Mouse (Mus musculus) lung, embryonic 14.5 days (tissue): ENCODE measurements around the gene Mpst. TPM values are rescaled to one million over a fixed set of nuclear protein-coding genes. Genes with fewer than 3 reads are reported as not detected.

ENCODE experiments used
- ATAC-seq: fragments of 200-750 bp; cut with Nextera tagmentation; 2 replicates; pipeline ENCODE4 v1.8.0; 2017; ENCODE audit warnings: mild to moderate bottlenecking, moderate TSS enrichment, moderate library complexity; ENCODE audit not compliant: insufficient read depth
- DNase-seq: peaks from one replicate; pipeline ENCODE4 v3.0.0-alpha.2; 2015
- H3K27ac ChIP-seq: fragments of 300-500 bp; sonication (generic); 2 replicates; pipeline ENCODE4 v1.5.1; 2014; ENCODE audit warnings: low read depth, mild to moderate bottlenecking, moderate library complexity
- H3K27me3 ChIP-seq: fragments of 300-500 bp; sonication (generic); 2 replicates; pipeline ENCODE4 v1.6.1; 2014; ENCODE audit warnings: low read length, control low read depth; ENCODE audit not compliant: insufficient read depth
- H3K36me3 ChIP-seq: fragments of 300-500 bp; sonication (generic); 2 replicates; pipeline ENCODE4 v1.6.1; 2014; ENCODE audit warnings: control low read depth; ENCODE audit not compliant: insufficient read depth
- H3K4me1 ChIP-seq: fragments of 300-500 bp; sonication (generic); 2 replicates; pipeline ENCODE4 v1.6.1; 2014; ENCODE audit warnings: antibody characterized with exemption, control low read depth; ENCODE audit not compliant: insufficient read depth
- H3K4me2 ChIP-seq: fragments of 300-500 bp; sonication (generic); 2 replicates; pipeline ENCODE4 v1.6.1; 2014; ENCODE audit warnings: mild to moderate bottlenecking
- H3K4me3 ChIP-seq: fragments of 300-500 bp; sonication (generic); 2 replicates; pipeline ENCODE4 v1.5.1; 2014; ENCODE audit warnings: low read depth, low read length
- H3K9ac ChIP-seq: fragments of 300-500 bp; sonication (generic); 2 replicates; pipeline ENCODE4 v1.6.1; 2014
- H3K9me3 ChIP-seq: fragments of 300-500 bp; sonication (generic); 2 replicates; pipeline ENCODE4 v1.6.1; 2016; ENCODE audit warnings: low read depth, low read length, control low read depth
- CTCF ChIP-seq: IDR thresholded peaks from 2 replicates; pipeline ENCODE4 v1.5.1; 2016; ENCODE audit warnings: antibody characterized with exemption, low read depth
- WGBS: fragments of 180-500 bp; shearing (Covaris S2); extraction: QIAGEN DNeasy Blood & Tissue Kit; methylation state at CpG from one replicate; pipeline ENCODE4 v1.1.7; 2014; 5-methylcytosine and 5-hydroxymethylcytosine counted together
- polyA plus RNA-seq: library from polyadenylated mRNA; unstranded; fragments of >200 nt; fragmentation: Nextera tagmentation; extraction: Ambion mirVana; gene quantifications from 2 replicates; pipeline ENCODE4 v1.2.1, GENCODE M21; 2014

Mpst gene
- polyA plus RNA-seq, 1 experiment from 2014 or later, result 3.3 TPM

DNA sequence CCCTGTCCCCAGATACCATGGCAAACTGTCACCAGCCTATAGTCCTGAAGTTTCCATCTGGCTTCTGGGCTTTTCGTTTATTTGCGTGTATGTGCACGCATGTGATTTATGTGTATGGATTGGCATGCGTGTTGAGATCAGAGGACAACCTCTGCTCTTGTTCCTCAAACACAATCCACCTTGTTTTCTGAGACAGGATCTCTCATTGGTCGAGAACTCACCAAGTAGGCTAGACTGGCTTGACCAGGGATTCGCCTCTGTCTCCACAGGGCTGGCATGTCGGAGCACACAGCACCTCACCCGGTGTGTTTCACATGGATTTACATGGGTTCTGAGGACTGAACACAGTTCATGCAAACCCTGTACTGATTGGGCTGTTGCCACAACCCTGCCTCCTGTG lies 7.9 kb downstream of the Mpst start:
- WGBS, result 85% methylated on average over 8 of the region's 8 CpGs
- no peak for TF ChIP-seq CTCF
- ATAC-seq, result no peak

GRCm38 (mm10) chr15:78416937-78417336 lies 10.7 kb downstream of the Mpst start:
- H3K4me3 ChIP-seq, result no peak overlapping the region
- H3K4me1 ChIP-seq, result peaks cover 4% of the 10 kb centered on the region; the same call in 1 of the 2 replicates
- WGBS, result 18% methylated on average over 4 of the region's 4 CpGs
- TF ChIP-seq CTCF, result no peak
- H3K4me2 ChIP-seq, result peak overlapping the region; percentile 28; the same call in 1 of the 2 replicates
- no peaks in the 10 kb centered on the region for H3K27me3 ChIP-seq
- DNase-seq (peak; percentile 67), ATAC-seq (peak; percentile 33; the same call in 1 of the 2 replicates)
- H3K9ac ChIP-seq, result peak overlapping the region; percentile 25; the same call in 1 of the 2 replicates
- H3K36me3 ChIP-seq, result 0 out of 2 replicates have a peak, but pooled peaks cover 8% of the 10 kb centered on the region
- H3K9me3 ChIP-seq, result no peaks in the 10 kb centered on the region
- H3K27ac ChIP-seq, result peak overlapping the region; percentile 85

More for the DNA sequence above, 7.9 kb downstream of the Mpst start:
- H3K4me2 ChIP-seq, result no peak overlapping the region
- H3K4me1 ChIP-seq, result peaks cover 13% of the 10 kb centered on the region
- no peak overlapping the region for H3K27ac ChIP-seq
- H3K4me3 ChIP-seq, result no peak overlapping the region
- peaks cover 18% of the 10 kb centered on the region for H3K27me3 ChIP-seq
- peaks cover 13% of the 10 kb centered on the region; the same call in 1 of the 2 replicates for H3K36me3 ChIP-seq
- H3K9me3 ChIP-seq, result no peaks in the 10 kb centered on the region
- H3K9ac ChIP-seq, result no peak overlapping the region
- no peak for DNase-seq

DNA sequence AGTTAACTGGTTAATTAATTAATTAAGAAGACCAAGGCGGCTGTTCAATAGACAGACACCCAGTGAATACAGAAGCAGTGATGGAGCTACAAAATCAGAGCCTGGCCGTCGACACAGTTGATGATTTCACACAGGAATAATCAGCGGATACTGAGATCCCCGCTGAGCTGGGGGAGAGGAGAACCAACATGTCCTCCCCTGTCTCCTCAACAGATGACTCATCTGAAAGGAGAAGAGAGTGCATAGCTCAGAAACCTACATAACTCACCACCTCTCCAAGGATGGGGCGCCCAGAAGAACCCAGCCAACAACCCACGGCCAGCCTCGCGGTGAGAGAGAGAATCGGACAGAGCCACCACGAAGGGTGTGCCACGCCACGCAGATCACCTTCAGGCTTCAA lies 14.2 kb downstream of the Mpst start:
- no peak for TF ChIP-seq CTCF
- H3K4me2 ChIP-seq, result no peak overlapping the region
- no peaks in the 10 kb centered on the region for H3K36me3 ChIP-seq
- no peaks in the 10 kb centered on the region for H3K9me3 ChIP-seq
- no peak overlapping the region for H3K9ac ChIP-seq
- no peaks in the 10 kb centered on the region for H3K27me3 ChIP-seq
- no peak overlapping the region for H3K27ac ChIP-seq
- WGBS, result 81% methylated on average over 13 of the region's 13 CpGs
- H3K4me1 ChIP-seq, result peaks cover 4% of the 10 kb centered on the region; the same call in 1 of the 2 replicates
- no peak overlapping the region for H3K4me3 ChIP-seq
- no peak for DNase-seq
- no peak for ATAC-seq

DNA sequence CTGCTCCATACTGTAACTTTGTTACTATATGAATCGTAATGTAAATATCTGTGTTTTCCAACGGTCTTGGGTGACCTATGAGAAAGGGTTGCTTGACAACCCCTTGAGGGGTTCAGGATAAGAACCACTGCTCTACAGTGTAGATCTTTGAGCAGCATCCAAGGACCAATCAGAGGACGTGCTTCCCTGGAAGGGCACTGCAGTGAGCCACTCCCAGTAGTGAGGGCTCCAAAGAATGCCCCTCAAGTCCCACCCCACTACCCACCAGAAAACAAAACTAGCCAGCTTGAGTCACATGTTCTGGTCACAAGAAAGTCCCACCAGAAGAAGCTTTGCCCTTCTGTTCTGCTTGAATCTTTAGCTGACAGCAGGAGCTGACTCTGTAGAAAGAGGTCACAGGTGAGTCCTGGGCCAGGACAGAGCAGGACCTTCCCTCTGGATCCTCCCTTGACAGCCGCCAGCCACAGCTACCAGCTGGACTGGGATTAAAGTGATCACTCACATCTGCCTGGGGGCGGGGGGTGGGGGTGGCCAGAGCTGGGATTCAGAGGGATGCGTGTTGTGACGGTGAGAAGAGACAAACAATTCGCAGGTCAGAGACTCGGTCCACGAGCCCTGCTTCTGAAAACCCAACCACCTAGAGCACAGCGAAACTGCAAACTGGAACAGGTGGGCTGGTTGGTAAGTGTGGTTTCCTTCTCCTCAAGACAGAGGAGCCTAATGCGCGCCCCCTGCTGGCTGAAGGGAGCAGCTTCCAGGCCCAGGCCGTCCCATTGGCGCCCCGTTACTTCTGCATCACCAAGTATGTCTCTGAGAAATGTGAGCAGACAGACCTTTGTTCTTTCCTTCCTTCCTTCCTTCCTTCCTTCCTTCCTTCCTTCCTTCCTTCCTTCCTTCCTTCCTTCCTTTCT lies 16.1 kb downstream of the Mpst start:
- TF ChIP-seq CTCF, result peak; percentile 93
- Histone ChIP-seq H3K4me1 (no peaks in the 10 kb centered on the region; the same call in 1 of the 2 replicates), H3K27me3 (no peaks in the 10 kb centered on the region), H3K9ac (no peak overlapping the region), H3K4me3 (no peak overlapping the region), H3K36me3 (no peaks in the 10 kb centered on the region), H3K27ac (no peak overlapping the region), H3K9me3 (no peaks in the 10 kb centered on the region), H3K4me2 (peak overlapping the region; percentile 26; the same call in 1 of the 2 replicates)
- WGBS, result 12% methylated on average over 16 of the region's 16 CpGs
- DNase-seq, result peak; percentile 92
- ATAC-seq, result no peak; the same call in 1 of the 2 replicates

DNA sequence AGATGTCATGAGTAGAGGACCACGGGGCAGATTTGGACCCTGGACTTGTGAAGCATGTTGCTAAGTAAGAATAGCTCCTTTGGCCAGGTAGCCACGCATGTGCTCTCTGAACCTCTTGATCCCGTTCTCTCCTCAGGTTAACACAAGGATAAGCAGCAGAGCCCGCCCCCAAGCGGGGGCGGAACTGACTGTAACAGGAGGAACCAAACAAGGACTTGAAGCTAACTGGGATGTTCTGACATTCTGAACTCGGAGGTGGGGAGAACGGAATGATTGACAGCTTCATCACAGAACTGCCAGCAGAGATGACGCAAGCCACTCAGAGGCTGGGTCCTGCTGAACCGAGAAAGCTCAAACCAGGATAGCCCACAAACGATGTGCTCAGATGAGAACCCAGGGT lies 18.3 kb downstream of the Mpst start:
- H3K27me3 ChIP-seq, result no peaks in the 10 kb centered on the region
- no peaks in the 10 kb centered on the region for H3K9me3 ChIP-seq
- 16% methylated on average over 11 of the region's 11 CpGs for WGBS
- peaks cover 4% of the 10 kb centered on the region; the same call in 1 of the 2 replicates for H3K4me1 ChIP-seq
- no peak for DNase-seq
- no peaks in the 10 kb centered on the region for H3K36me3 ChIP-seq
- H3K4me2 ChIP-seq, result no peak overlapping the region
- no peak overlapping the region for H3K4me3 ChIP-seq
- no peak overlapping the region for H3K27ac ChIP-seq
- no peak for ATAC-seq
- no peak overlapping the region for H3K9ac ChIP-seq
- TF ChIP-seq CTCF, result no peak

GRCm38 (mm10) chr15:78425230-78425629 lies 19.0 kb downstream of the Mpst start:
- ATAC-seq (no peak), DNase-seq (no peak)
- Histone ChIP-seq H3K9me3 (no peaks in the 10 kb centered on the region), H3K4me3 (no peak overlapping the region), H3K4me1 (peaks cover 6% of the 10 kb centered on the region; the same call in 1 of the 2 replicates), H3K36me3 (no peaks in the 10 kb centered on the region), H3K27me3 (no peaks in the 10 kb centered on the region), H3K27ac (no peak overlapping the region), H3K4me2 (no peak overlapping the region), H3K9ac (no peak overlapping the region)
- 54% methylated on average over 4 of the region's 4 CpGs for WGBS
- TF ChIP-seq CTCF, result no peak

GRCm38 (mm10) chr15:78428391-78429138 lies 22.3 kb downstream of the Mpst start, which contains the start of gene Kctd17:
Kctd17 (plus strand) TSS chr15:78428564.
- peak; percentile 91 for ATAC-seq
- peak within 1 kb of the TSS; percentile 51 for H3K9ac ChIP-seq
- H3K27ac ChIP-seq, result peak within 1 kb of the TSS; percentile 56
- peaks cover 22% of the 10 kb centered on the region; the same call in 1 of the 2 replicates for H3K36me3 ChIP-seq
- H3K9me3 ChIP-seq, result no peaks in the 10 kb centered on the region
- DNase-seq, result peak; percentile 89
- H3K4me3 ChIP-seq, result peak within 1 kb of the TSS; percentile 74
- 1% methylated on average over 50 of the region's 52 CpGs for WGBS
- no peaks in the 10 kb centered on the region for H3K27me3 ChIP-seq
- TF ChIP-seq CTCF, result no peak
- peaks cover 6% of the 10 kb centered on the region; the same call in 1 of the 2 replicates for H3K4me1 ChIP-seq
- H3K4me2 ChIP-seq, result peak within 1 kb of the TSS; percentile 81
